Mouse (Mus musculus) forebrain, embryonic 16.5 days (tissue): ENCODE data around the gene Fam53b. TPM values are rescaled to one million over a fixed set of nuclear protein-coding genes. Genes with fewer than 3 reads are reported as not detected.

ENCODE experiments used
- ATAC-seq: fragments of 200-750 bp; cut with Nextera tagmentation; 2 replicates; pipeline ENCODE4 v1.8.0; 2017; ENCODE audit warnings: mild to moderate bottlenecking, moderate library complexity
- H3K27ac ChIP-seq: fragments of 300-500 bp; sonication (generic); 2 replicates; pipeline ENCODE4 v1.5.1; 2014; ENCODE audit warnings: low read length, control low read depth
- H3K27me3 ChIP-seq: fragments of 300-500 bp; sonication (generic); replicated peaks from 2 replicates; pipeline ENCODE4 v1.6.1; 2014; ENCODE audit warnings: low read length; ENCODE audit not compliant: control insufficient read depth, insufficient read depth
- H3K36me3 ChIP-seq: fragments of 300-500 bp; sonication (generic); 2 replicates; pipeline ENCODE4 v1.6.1; 2014; ENCODE audit not compliant: control insufficient read depth, insufficient read depth
- H3K4me1 ChIP-seq: fragments of 300-500 bp; sonication (generic); replicated peaks from 2 replicates; pipeline ENCODE4 v1.6.1; 2014; ENCODE audit warnings: low read length; ENCODE audit not compliant: control insufficient read depth, insufficient read depth
- H3K4me2 ChIP-seq: fragments of 300-500 bp; sonication (generic); 2 replicates; pipeline ENCODE4 v1.6.1; 2014; ENCODE audit warnings: mild to moderate bottlenecking, low read length, control low read depth
- H3K4me3 ChIP-seq: fragments of 300-500 bp; sonication (generic); replicated peaks from 2 replicates; pipeline ENCODE4 v1.5.1; 2014; ENCODE audit warnings: mild to moderate bottlenecking, low read length, control low read depth
- H3K9ac ChIP-seq: fragments of 300-500 bp; sonication (generic); replicated peaks from 2 replicates; pipeline ENCODE4 v1.6.1; 2014; ENCODE audit warnings: low read depth, low read length, control low read depth
- H3K9me3 ChIP-seq: fragments of 300-500 bp; sonication (generic); 2 replicates; pipeline ENCODE4 v1.6.1; 2016; ENCODE audit warnings: low read length; ENCODE audit not compliant: control insufficient read depth
- WGBS: fragments of 180-500 bp; shearing (Covaris S2); extraction: QIAGEN DNeasy Blood & Tissue Kit; methylation state at CpG from one replicate; pipeline ENCODE4 v1.1.7; 2014; 5-methylcytosine and 5-hydroxymethylcytosine counted together
- polyA plus RNA-seq: library from polyadenylated mRNA; unstranded; fragments of >200 nt; fragmentation: Nextera tagmentation; extraction: Ambion mirVana; gene quantifications from 2 replicates; pipeline ENCODE4 v1.2.1, GENCODE M21; 2015

The Fam53b gene
- polyA plus RNA-seq, 1 experiment from 2014 or later: 29.2 TPM

- 85% methylated on average over 5 of the region's 5 CpGs for WGBS
- Histone ChIP-seq H3K4me1 (no peaks in the 10 kb centered on the region), H3K27me3 (no peaks in the 10 kb centered on the region), H3K9ac (no peak overlapping the region), H3K9me3 (no peaks in the 10 kb centered on the region), H3K27ac (no peak overlapping the region), H3K36me3 (no peaks in the 10 kb centered on the region), H3K4me3 (no peak overlapping the region), H3K4me2 (no peak overlapping the region)
- no peak for ATAC-seq
Observed at GRCm38 (mm10) chr7:132702492-132703070, 111.1 kb downstream of the Fam53b start.

GRCm38 (mm10) chr7:132702024-132702423 is 111.7 kb downstream of the Fam53b start:
- Histone ChIP-seq H3K4me3 (no peak overlapping the region), H3K27ac (no peak overlapping the region), H3K27me3 (no peaks in the 10 kb centered on the region), H3K36me3 (no peaks in the 10 kb centered on the region), H3K9me3 (no peaks in the 10 kb centered on the region), H3K4me2 (no peak overlapping the region), H3K4me1 (no peaks in the 10 kb centered on the region), H3K9ac (no peak overlapping the region)
- WGBS: 91% methylated on average over 3 of the region's 3 CpGs
- ATAC-seq: no peak

GRCm38 (mm10) chr7:132701412-132701811 is 112.3 kb downstream of the Fam53b start:
- 88% methylated on average over 3 of the region's 3 CpGs for WGBS
- Histone ChIP-seq H3K4me1 (no peaks in the 10 kb centered on the region), H3K4me3 (no peak overlapping the region), H3K4me2 (no peak overlapping the region), H3K9ac (no peak overlapping the region), H3K36me3 (no peaks in the 10 kb centered on the region), H3K27me3 (no peaks in the 10 kb centered on the region), H3K9me3 (no peaks in the 10 kb centered on the region), H3K27ac (no peak overlapping the region)
- ATAC-seq: no peak

GRCm38 (mm10) chr7:132700107-132700506 is 113.6 kb downstream of the Fam53b start:
- H3K4me1 ChIP-seq: no peaks in the 10 kb centered on the region
- WGBS: 89% methylated on average over 4 of the region's 4 CpGs
- no peak overlapping the region for H3K4me2 ChIP-seq
- no peak overlapping the region for H3K27ac ChIP-seq
- H3K36me3 ChIP-seq: no peaks in the 10 kb centered on the region
- no peaks in the 10 kb centered on the region for H3K9me3 ChIP-seq
- ATAC-seq: no peak
- no peak overlapping the region for H3K4me3 ChIP-seq
- H3K27me3 ChIP-seq: no peaks in the 10 kb centered on the region
- H3K9ac ChIP-seq: no peak overlapping the region

- H3K9ac ChIP-seq: no peak overlapping the region
- no peaks in the 10 kb centered on the region for H3K9me3 ChIP-seq
- no peaks in the 10 kb centered on the region for H3K36me3 ChIP-seq
- no peak overlapping the region for H3K27ac ChIP-seq
- H3K27me3 ChIP-seq: no peaks in the 10 kb centered on the region
- H3K4me1 ChIP-seq: no peaks in the 10 kb centered on the region
- ATAC-seq: no peak
- no peak overlapping the region for H3K4me2 ChIP-seq
- H3K4me3 ChIP-seq: no peak overlapping the region
Observed at GRCm38 (mm10) chr7:132699639-132700038, 114.0 kb downstream of the Fam53b start.

- 55% methylated on average over 4 of the region's 4 CpGs for WGBS
- H3K4me2 ChIP-seq: no peak overlapping the region
- H3K4me1 ChIP-seq: no peaks in the 10 kb centered on the region
- H3K27ac ChIP-seq: no peak overlapping the region
- H3K4me3 ChIP-seq: no peak overlapping the region
- no peaks in the 10 kb centered on the region for H3K36me3 ChIP-seq
- ATAC-seq: no peak
- H3K27me3 ChIP-seq: no peaks in the 10 kb centered on the region
- no peaks in the 10 kb centered on the region for H3K9me3 ChIP-seq
- H3K9ac ChIP-seq: no peak overlapping the region
Observed at GRCm38 (mm10) chr7:132699165-132699564, 114.5 kb downstream of the Fam53b start.

- no peak overlapping the region for H3K4me2 ChIP-seq
- no peak for ATAC-seq
- WGBS: 89% methylated on average over 4 of the region's 4 CpGs
Observed at GRCm38 (mm10) chr7:132698737-132699136, 114.9 kb downstream of the Fam53b start.

GRCm38 (mm10) chr7:132697258-132697796 is 116.4 kb downstream of the Fam53b start:
- H3K4me2 ChIP-seq: no peak overlapping the region
- H3K4me3 ChIP-seq: no peak overlapping the region
- no peaks in the 10 kb centered on the region for H3K36me3 ChIP-seq
- no peak overlapping the region for H3K9ac ChIP-seq
- no peaks in the 10 kb centered on the region for H3K27me3 ChIP-seq
- no peak for ATAC-seq
- 83% methylated on average over 8 of the region's 8 CpGs for WGBS
- peaks cover 4% of the 10 kb centered on the region; the same call in 1 of the 2 replicates for H3K4me1 ChIP-seq
- no peak overlapping the region for H3K27ac ChIP-seq
- H3K9me3 ChIP-seq: no peaks in the 10 kb centered on the region

More at GRCm38 (mm10) chr7:132698737-132699136, 114.9 kb downstream of the Fam53b start:
- no peaks in the 10 kb centered on the region for H3K36me3 ChIP-seq
- H3K4me3 ChIP-seq: no peak overlapping the region
- no peak overlapping the region for H3K9ac ChIP-seq
- no peaks in the 10 kb centered on the region for H3K27me3 ChIP-seq
- H3K4me1 ChIP-seq: no peaks in the 10 kb centered on the region
- no peak overlapping the region for H3K27ac ChIP-seq
- H3K9me3 ChIP-seq: no peaks in the 10 kb centered on the region

- Histone ChIP-seq H3K4me3 (no peak overlapping the region), H3K4me1 (peaks cover 7% of the 10 kb centered on the region), H3K27ac (no peak overlapping the region), H3K27me3 (no peaks in the 10 kb centered on the region), H3K9me3 (no peaks in the 10 kb centered on the region), H3K9ac (no peak overlapping the region), H3K36me3 (no peaks in the 10 kb centered on the region), H3K4me2 (no peak overlapping the region)
- WGBS: 93% methylated on average over 2 of the region's 2 CpGs
- ATAC-seq: no peak
Observed at GRCm38 (mm10) chr7:132693561-132693960, 120.1 kb downstream of the Fam53b start.

- WGBS: 60% methylated on average over 9 of the region's 9 CpGs
- 0 out of 2 replicates have a peak, but pooled peaks have one; percentile 43 for ATAC-seq
Observed at GRCm38 (mm10) chr7:132692719-132693118, 121.0 kb downstream of the Fam53b start.

More at GRCm38 (mm10) chr7:132692719-132693118, 121.0 kb downstream of the Fam53b start:
- Histone ChIP-seq H3K4me3 (no peak overlapping the region), H3K4me2 (no peak overlapping the region), H3K9me3 (no peaks in the 10 kb centered on the region), H3K27me3 (no peaks in the 10 kb centered on the region), H3K27ac (no peak overlapping the region), H3K4me1 (peaks cover 7% of the 10 kb centered on the region), H3K36me3 (no peaks in the 10 kb centered on the region), H3K9ac (no peak overlapping the region)
